Mouse (Mus musculus): ENCODE measurements around the gene Pbx4. TPM values are rescaled to one million over a fixed set of nuclear protein-coding genes. Genes with fewer than 3 reads are reported as not detected.
A peak's percentile ranks its signal among the peaks of the same experiment; 100 is the strongest.

The Pbx4 gene
- polyA plus RNA-seq, 1 experiment from 2014 or later = 13.4 TPM

DNA sequence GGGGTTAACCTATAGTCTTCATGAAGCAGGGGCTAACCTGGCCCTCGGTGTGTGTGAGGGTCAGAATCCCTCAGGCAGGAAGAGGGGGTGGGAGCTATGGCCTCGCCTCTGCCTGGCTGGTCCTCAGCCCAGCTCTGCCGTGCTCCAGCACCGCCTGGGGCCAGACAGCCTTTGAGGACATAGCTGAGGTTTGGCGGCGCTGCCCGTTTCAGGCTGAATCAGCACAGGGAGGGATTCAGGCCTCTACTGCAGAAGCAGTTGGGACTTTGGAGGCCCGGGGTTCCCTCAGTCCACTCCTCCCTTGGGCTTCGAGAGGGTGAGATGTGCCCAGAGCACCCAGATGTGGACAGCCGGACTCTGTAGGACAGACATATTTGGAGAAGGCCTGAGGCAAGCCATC lies 43.8 kb downstream of the Pbx4 start:
- no peaks in the 10 kb centered on the region for H3K36me3 ChIP-seq (ENCODE audit: control insufficient read depth, insufficient read depth, low read length)
- no peak overlapping the region for H3K4me3 ChIP-seq (ENCODE audit: low read length)
- no peaks in the 10 kb centered on the region for H3K4me1 ChIP-seq (replicated peaks; ENCODE audit: control insufficient read depth, insufficient read depth, low read length)
- H3K27me3 ChIP-seq (ENCODE audit: control insufficient read depth, insufficient read depth, low read depth, low read length) = peaks cover 32% of the 10 kb centered on the region
- ATAC-seq (ENCODE audit: low read depth) = no peak
- no peak overlapping the region for H3K4me2 ChIP-seq (ENCODE audit: low read depth, low read length)
- no peaks in the 10 kb centered on the region for H3K9me3 ChIP-seq (ENCODE audit: control insufficient read depth, low read length)
- no peak overlapping the region for H3K27ac ChIP-seq (ENCODE audit: low read length)
- 41% methylated on average over 10 of the region's 10 CpGs for WGBS
- no peak overlapping the region for H3K9ac ChIP-seq (ENCODE audit: low read length)

DNA sequence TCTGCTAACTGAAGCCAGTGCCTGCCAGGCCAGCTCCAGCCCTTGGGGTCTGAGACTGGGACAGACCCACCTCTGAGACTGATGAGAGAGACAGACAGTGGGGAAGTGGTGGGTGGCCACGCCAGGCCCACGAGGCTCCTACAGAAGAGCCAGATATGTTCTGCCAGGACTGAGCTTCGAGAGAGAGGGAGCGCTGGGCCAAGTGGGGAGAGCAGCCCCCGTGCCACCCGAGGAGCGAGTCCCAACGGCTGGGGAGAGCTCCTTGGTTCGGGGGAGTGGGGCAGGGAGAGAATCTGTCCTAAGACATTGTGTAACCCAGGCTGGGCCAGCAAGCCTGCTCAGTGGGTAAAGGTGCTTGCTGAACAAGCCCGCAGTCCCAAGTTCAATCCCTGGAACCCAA lies 44.7 kb downstream of the Pbx4 start:
- no peak overlapping the region for H3K4me2 ChIP-seq (ENCODE audit: low read depth, low read length)
- 63% methylated on average over 10 of the region's 10 CpGs for WGBS
- peaks cover 40% of the 10 kb centered on the region for H3K27me3 ChIP-seq (ENCODE audit: control insufficient read depth, insufficient read depth, low read depth, low read length)
- no peaks in the 10 kb centered on the region; the same call in 1 of the 2 replicates for H3K4me1 ChIP-seq (replicated peaks; ENCODE audit: control insufficient read depth, insufficient read depth, low read length)
- H3K9ac ChIP-seq (ENCODE audit: low read length) = no peak overlapping the region
- H3K27ac ChIP-seq (ENCODE audit: low read length) = no peak overlapping the region
- no peak overlapping the region for H3K4me3 ChIP-seq (ENCODE audit: low read length)
- no peak for ATAC-seq (ENCODE audit: low read depth)
- H3K36me3 ChIP-seq (ENCODE audit: control insufficient read depth, insufficient read depth, low read length) = no peaks in the 10 kb centered on the region
- H3K9me3 ChIP-seq (ENCODE audit: control insufficient read depth, low read length) = peaks cover 2% of the 10 kb centered on the region; the same call in 1 of the 2 replicates

DNA sequence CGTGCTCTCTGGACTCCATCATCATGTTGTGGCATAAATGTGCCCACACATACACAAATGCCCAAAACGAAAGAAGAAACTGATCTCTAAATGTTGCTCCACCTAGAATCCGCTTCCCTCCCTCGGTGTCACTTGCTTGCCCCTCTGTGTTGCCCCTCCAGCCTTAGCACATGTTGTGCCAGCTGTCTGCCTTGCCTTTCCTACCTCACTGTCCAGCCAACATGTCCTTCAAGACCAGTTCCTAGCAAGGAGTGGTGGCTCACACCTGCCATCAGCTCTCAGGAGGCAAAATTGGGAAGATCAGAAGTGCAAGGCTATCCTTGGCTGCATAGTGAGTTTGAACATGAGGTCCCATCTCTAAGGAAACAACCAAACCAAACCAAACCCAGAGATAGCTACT lies 45.1 kb downstream of the Pbx4 start:
- Histone ChIP-seq H3K9me3 (ENCODE audit: control insufficient read depth, low read length) (peaks cover 2% of the 10 kb centered on the region; the same call in 1 of the 2 replicates), H3K27me3 (ENCODE audit: control insufficient read depth, insufficient read depth, low read depth, low read length) (peaks cover 45% of the 10 kb centered on the region), H3K9ac (ENCODE audit: low read length) (no peak overlapping the region), H3K4me2 (ENCODE audit: low read depth, low read length) (no peak overlapping the region), H3K27ac (ENCODE audit: low read length) (no peak overlapping the region), H3K4me3 (ENCODE audit: low read length) (no peak overlapping the region), H3K36me3 (ENCODE audit: control insufficient read depth, insufficient read depth, low read length) (no peaks in the 10 kb centered on the region), H3K4me1 (replicated peaks; ENCODE audit: control insufficient read depth, insufficient read depth, low read length) (peaks cover 1% of the 10 kb centered on the region; the same call in 1 of the 2 replicates)
- ATAC-seq (ENCODE audit: low read depth) = no peak
- WGBS = 81% methylated on average over 4 of the region's 4 CpGs

DNA sequence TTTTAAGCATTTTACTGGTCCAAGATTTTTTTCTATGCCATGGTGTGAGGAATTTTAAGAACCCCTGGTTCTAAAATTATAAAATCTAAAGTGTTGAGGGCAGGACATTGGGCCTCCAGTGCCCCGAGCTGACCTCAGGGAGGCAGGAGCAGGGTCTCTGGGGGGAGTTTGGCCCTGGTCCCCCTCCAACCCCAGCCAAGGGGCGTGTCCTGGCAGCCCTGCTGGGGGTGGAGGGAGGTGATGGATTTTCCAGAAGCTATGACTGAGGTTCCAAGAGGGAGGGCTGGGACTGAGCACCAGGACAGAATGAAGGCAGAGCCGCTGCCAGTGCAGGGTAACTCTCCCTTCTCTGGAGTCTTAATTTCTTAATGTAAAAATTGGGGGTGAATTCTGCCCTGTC lies 45.7 kb downstream of the Pbx4 start:
- H3K4me1 ChIP-seq (replicated peaks; ENCODE audit: control insufficient read depth, insufficient read depth, low read length) = peaks cover 3% of the 10 kb centered on the region; the same call in 1 of the 2 replicates
- 58% methylated on average over 3 of the region's 3 CpGs for WGBS
- ATAC-seq (ENCODE audit: low read depth) = no peak
- H3K4me2 ChIP-seq (ENCODE audit: low read depth, low read length) = no peak overlapping the region
- peaks cover 51% of the 10 kb centered on the region for H3K27me3 ChIP-seq (ENCODE audit: control insufficient read depth, insufficient read depth, low read depth, low read length)
- no peak overlapping the region for H3K27ac ChIP-seq (ENCODE audit: low read length)
- no peak overlapping the region for H3K4me3 ChIP-seq (ENCODE audit: low read length)
- H3K9ac ChIP-seq (ENCODE audit: low read length) = no peak overlapping the region
- H3K36me3 ChIP-seq (ENCODE audit: control insufficient read depth, insufficient read depth, low read length) = no peaks in the 10 kb centered on the region
- H3K9me3 ChIP-seq (ENCODE audit: control insufficient read depth, low read length) = peaks cover 2% of the 10 kb centered on the region; the same call in 1 of the 2 replicates

- Histone ChIP-seq H3K9me3 (ENCODE audit: control insufficient read depth, low read length) (peaks cover 2% of the 10 kb centered on the region; the same call in 1 of the 2 replicates), H3K27ac (ENCODE audit: low read length) (no peak overlapping the region), H3K27me3 (ENCODE audit: control insufficient read depth, insufficient read depth, low read depth, low read length) (peaks cover 65% of the 10 kb centered on the region), H3K9ac (ENCODE audit: low read length) (no peak overlapping the region), H3K4me1 (replicated peaks; ENCODE audit: control insufficient read depth, insufficient read depth, low read length) (peaks cover 3% of the 10 kb centered on the region; the same call in 1 of the 2 replicates), H3K36me3 (ENCODE audit: control insufficient read depth, insufficient read depth, low read length) (no peaks in the 10 kb centered on the region), H3K4me3 (ENCODE audit: low read length) (no peak overlapping the region), H3K4me2 (ENCODE audit: low read depth, low read length) (no peak overlapping the region)
- ATAC-seq (ENCODE audit: low read depth) = no peak
- WGBS = 60% methylated on average over 8 of the region's 8 CpGs
Observed at GRCm38 (mm10) chr8:69879678-69880077, 47.4 kb downstream of the Pbx4 start.

DNA sequence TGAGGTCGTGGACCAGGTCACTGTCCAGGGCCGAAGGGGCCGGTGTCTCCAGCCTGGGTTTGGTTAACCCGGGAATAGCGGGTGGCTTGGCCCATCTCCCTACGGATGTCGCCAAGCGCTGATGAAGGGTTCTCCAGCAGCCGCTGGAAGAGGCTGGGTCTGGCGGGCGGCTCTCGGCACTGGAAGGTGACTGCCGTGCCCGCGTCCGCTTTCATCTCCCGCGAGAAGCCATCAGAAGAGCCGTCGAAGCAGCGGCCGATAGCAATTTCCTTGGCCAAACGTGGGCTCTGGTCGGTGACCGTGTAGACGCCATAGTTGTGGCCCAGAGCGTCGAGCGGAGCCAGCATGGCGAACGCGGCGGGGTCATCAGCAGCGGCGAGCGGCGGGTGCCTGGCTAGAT lies 48.5 kb downstream of the Pbx4 start:
- H3K27ac ChIP-seq (ENCODE audit: low read length) = no peak overlapping the region
- peak overlapping the region; percentile 44 for H3K4me3 ChIP-seq (ENCODE audit: low read length)
- peaks cover 3% of the 10 kb centered on the region; the same call in 1 of the 2 replicates for H3K4me1 ChIP-seq (replicated peaks; ENCODE audit: control insufficient read depth, insufficient read depth, low read length)
- WGBS = 8% methylated on average over 37 of the region's 37 CpGs
- H3K9me3 ChIP-seq (ENCODE audit: control insufficient read depth, low read length) = peaks cover 2% of the 10 kb centered on the region; the same call in 1 of the 2 replicates
- no peak overlapping the region for H3K9ac ChIP-seq (ENCODE audit: low read length)
- H3K4me2 ChIP-seq (ENCODE audit: low read depth, low read length) = peak overlapping the region; percentile 10; the same call in 1 of the 2 replicates
- H3K36me3 ChIP-seq (ENCODE audit: control insufficient read depth, insufficient read depth, low read length) = no peaks in the 10 kb centered on the region
- H3K27me3 ChIP-seq (ENCODE audit: control insufficient read depth, insufficient read depth, low read depth, low read length) = peaks cover 75% of the 10 kb centered on the region
- no peak for ATAC-seq (ENCODE audit: low read depth)

GRCm38 (mm10) chr8:69881261-69881865 lies 49.1 kb downstream of the Pbx4 start:
- Histone ChIP-seq H3K27ac (ENCODE audit: low read length) (no peak overlapping the region), H3K4me3 (ENCODE audit: low read length) (peak overlapping the region; percentile 44), H3K36me3 (ENCODE audit: control insufficient read depth, insufficient read depth, low read length) (no peaks in the 10 kb centered on the region), H3K9ac (ENCODE audit: low read length) (no peak overlapping the region), H3K9me3 (ENCODE audit: control insufficient read depth, low read length) (peaks cover 2% of the 10 kb centered on the region; the same call in 1 of the 2 replicates), H3K4me1 (replicated peaks; ENCODE audit: control insufficient read depth, insufficient read depth, low read length) (peaks cover 3% of the 10 kb centered on the region; the same call in 1 of the 2 replicates), H3K4me2 (ENCODE audit: low read depth, low read length) (peak overlapping the region; percentile 65), H3K27me3 (ENCODE audit: control insufficient read depth, insufficient read depth, low read depth, low read length) (peaks cover 80% of the 10 kb centered on the region)
- no peak for ATAC-seq (ENCODE audit: low read depth)
- 13% methylated on average over 79 of the region's 79 CpGs for WGBS

DNA sequence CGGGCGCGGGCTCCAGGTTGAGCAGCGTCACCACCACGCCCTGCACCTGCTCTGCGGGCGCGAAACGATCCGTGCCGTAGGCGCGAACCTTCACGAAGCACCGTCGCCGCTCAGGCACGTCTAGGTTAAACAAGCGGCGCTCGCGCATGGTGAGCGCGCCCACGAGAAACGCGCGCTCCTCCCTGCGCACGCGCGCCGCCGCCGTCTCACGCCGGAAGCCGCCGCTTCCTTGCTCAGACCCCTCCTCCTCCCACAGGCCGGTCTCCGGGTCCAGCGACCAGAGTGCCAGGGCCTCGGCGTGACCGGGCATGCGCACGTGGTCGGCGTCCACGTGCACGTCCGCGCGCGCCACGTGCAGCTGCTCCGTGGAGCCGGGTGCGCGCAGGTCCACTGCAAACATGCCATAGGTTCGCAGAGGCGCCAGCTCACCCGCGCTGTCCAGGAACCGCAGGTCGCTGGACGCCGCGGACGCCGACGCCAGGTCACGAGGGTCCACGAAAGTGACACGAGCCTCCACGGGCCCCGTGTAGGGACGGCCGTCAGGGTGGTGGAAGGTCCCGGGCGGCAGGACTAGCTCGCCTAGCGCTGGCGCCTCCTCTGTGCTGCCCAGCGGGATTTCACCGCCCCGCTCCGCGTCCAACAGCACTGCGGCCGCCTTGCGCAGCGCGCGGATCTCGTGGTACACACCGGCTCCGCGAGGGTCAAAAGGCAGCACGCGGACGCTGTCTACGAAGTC lies 49.9 kb downstream of the Pbx4 start:
- peak; percentile 35 for ATAC-seq (ENCODE audit: low read depth)
- Histone ChIP-seq H3K36me3 (ENCODE audit: control insufficient read depth, insufficient read depth, low read length) (no peaks in the 10 kb centered on the region), H3K9ac (ENCODE audit: low read length) (peak overlapping the region; percentile 32), H3K27ac (ENCODE audit: low read length) (no peak overlapping the region), H3K4me1 (replicated peaks; ENCODE audit: control insufficient read depth, insufficient read depth, low read length) (peaks cover 4% of the 10 kb centered on the region; the same call in 1 of the 2 replicates), H3K27me3 (ENCODE audit: control insufficient read depth, insufficient read depth, low read depth, low read length) (peaks cover 85% of the 10 kb centered on the region), H3K9me3 (ENCODE audit: control insufficient read depth, low read length) (peaks cover 2% of the 10 kb centered on the region; the same call in 1 of the 2 replicates), H3K4me3 (ENCODE audit: low read length) (peak overlapping the region; percentile 44), H3K4me2 (ENCODE audit: low read depth, low read length) (peak overlapping the region; percentile 65)
- 5% methylated on average over 90 of the region's 103 CpGs for WGBS
